Mouse (Mus musculus) gastrocnemius, postnatal 14 days (tissue): ENCODE results near the gene Dnah2. TPM values are rescaled to one million over a fixed set of nuclear protein-coding genes. Genes with fewer than 3 reads are reported as not detected.

Experiments used
- DNase-seq: peaks from one replicate; pipeline ENCODE4 v3.0.0; 2021; ENCODE audit warnings: mixed read lengths
- intact Hi-C: fragments of 180-260 bp; cut with DNase I; formaldehyde crosslinking; loops from one replicate; pipeline ENCODE4 v1.15.1; 2025; ENCODE audit warnings: low total_unique reads
- total RNA-seq, 2 experiments: library from RNA; stranded (reverse); gene quantifications; 2 replicates each; pipeline ENCODE4 v1.2.3; 2021

Dnah2 gene
- total RNA-seq, 2 experiments from 2014 or later = 0.06 to 0.07 TPM

DNA sequence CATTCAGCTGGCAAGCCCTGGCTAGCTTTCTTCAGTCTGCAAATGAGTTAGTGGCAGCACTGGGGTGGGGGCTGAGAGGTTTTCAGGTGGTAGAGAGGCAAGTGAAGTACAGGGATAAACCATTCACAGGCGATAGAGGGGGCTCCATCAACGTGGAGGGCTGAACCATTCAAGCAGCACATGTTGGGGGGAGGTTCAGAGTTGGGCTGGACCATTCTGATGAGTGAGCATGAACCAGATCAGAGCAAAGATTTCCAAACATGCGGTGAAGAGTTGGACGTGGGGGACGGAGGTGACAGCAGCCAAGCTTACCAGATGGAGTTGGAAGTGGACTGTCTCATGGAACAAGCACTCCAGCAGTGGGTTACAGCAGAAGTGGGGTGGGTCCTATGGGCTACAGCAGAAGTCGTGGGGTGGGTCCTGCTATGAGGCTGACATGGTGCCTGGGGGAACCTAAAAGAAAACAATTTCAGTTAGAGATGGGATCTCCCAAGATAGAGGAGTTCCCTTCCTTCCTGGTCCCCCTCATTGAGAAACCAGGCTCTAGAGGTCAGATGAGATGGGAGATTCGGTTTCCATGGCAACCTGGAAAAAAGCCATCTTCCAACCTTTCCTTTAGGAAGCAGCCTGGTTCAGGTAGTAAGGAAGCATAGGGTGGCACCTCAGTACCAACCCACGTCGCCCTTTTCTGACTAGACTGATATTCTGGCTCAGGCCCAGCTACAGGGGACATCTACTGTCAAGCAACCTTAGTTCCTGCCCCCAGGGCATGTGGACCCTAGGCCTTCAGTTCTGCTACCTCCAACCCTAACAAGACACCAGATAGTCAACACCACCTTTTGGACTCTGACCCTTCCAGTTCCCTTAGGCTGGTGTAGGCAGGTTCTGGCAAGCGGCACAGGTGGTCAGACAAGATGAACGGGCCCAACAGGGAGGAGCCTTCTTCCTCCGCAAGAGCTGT lies 135.4 kb downstream of the Dnah2 start, which contains the start of gene Kdm6b:
TSS of gene Kdm6b (minus strand) at position 455 of the 961 bp plus-strand sequence.
- DNase-seq = no peak
- intact Hi-C loops = no loop called here

DNA sequence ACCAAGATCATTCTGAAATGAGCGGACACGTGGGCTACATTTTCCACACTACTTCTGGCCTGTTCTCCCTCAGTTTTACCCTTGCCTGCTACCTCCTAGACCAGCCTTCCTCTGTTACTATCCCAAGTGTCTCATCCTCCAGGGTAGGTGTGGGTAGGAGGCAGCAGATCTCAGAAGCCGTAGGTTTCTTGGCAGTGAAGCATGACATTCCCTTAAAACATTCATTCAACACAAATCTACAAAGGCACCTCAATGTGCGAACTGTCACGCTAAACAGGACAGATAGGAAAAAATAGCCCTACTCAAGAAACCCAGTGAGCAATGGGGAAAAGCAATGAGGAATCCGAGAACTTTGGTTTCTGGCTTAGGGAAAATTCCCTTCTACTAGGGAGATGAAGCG lies 136.4 kb downstream of the Dnah2 start:
- no peak for DNase-seq
- intact Hi-C loops = no loop called here

DNA sequence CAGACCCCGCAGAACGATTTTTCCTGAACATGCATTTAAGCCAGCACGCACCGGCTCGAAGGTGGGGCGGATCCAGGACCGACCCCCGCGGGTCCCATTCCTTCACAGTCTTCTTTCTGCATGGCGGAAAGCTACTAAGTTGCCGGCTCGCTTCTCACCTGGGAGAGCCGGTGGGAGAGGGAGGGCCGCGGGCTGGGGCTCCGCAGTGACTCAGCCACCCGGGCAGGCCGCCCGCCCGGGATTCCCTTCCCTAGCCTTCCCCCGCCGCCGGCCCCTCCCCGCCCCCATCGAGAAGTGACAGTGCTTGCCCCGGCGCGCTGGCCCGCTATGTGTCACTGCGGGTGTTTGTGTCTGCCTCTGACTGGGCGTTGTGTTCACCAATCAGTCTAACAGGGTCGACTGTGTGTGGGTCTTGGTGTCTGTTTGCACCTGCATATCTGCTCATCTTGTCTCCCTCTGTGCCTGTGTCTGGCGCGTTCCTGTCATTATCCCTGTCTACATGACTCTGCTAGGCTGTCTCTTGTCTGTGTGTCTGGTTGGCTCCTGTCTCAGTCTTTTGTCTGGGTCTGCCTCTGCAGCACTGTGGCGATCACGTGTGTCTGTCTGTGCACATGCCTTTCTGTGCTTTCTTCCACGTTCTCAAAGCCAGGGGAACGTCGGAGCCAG lies 137.2 kb downstream of the Dnah2 start:
- DNase-seq = peak; percentile 89
- intact Hi-C loops = no loop called here

DNA sequence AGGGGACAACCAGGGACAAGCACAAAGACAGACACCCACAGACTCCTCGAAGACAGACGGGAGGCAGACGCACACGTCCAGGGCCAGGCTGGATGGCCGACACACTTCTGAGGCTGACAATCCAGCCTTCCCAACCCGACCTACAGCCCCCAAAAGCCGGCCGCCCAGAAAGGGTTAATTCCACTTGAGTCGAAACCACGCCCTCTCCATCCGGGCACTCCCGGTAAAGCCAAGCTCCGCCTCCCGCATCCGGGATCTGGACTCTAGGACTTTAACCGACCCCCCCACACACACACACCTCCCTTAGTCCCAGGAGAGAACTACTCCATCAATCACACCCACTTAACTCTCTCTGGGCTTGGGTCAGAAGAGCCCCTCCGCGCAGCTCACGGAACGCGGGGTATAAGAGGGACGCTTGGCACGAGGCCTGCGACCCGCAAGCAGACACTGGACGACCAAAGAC lies 137.8 kb downstream of the Dnah2 start:
- peak; percentile 97 for DNase-seq
- intact Hi-C loops = no loop called here

DNA sequence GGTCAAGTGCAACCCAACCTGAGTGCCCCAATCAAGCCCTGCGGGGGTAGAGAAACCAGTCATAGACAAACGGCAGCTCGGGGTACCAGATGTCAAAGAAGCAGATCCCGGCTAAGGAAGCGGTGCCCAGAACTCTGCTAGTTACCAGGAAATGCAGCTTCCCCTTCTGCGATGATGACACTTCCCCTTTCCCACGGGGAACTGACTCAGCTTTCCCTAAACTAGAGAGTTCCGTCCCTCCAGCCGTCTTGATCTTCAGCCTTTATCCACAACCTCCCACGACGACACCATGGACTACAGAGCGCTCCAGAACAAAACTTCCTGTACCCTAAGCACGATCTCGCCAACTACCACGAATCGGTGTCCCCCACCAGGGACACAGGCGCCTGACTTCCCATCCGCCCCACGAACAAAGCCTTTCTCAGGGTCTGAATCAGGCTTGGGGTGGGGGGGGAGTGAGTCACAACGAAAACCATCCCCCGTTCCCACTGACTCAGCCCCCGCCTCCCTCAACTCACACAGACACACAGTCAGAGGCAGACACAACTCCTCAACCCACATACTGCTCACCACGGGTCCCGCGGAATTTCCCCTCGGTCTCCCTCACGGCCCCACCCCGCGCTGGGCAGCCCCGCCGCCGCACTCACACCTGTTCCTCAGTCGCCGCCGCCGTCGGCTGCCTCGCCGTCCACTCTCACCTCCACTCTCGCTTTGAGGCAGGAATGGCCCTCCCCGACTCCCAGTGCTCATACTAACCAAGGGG lies 138.4 kb downstream of the Dnah2 start:
- peak; percentile 63 for DNase-seq
- intact Hi-C loops = no loop called here

DNA sequence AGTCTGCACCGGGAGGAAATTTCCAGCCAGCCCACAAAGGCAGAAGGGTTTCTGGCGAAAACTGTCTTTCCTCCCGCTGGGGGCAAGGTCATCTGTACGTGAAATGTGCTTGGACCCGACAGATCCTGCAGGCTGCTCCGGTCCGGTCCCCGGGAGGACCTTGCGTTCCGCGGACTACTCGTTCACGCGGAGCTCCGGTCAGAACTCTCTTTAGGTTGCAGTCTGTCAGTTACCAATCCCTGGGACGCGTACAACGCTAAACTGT lies 138.9 kb downstream of the Dnah2 start:
- intact Hi-C loops = no loop called here
- no peak for DNase-seq

DNA sequence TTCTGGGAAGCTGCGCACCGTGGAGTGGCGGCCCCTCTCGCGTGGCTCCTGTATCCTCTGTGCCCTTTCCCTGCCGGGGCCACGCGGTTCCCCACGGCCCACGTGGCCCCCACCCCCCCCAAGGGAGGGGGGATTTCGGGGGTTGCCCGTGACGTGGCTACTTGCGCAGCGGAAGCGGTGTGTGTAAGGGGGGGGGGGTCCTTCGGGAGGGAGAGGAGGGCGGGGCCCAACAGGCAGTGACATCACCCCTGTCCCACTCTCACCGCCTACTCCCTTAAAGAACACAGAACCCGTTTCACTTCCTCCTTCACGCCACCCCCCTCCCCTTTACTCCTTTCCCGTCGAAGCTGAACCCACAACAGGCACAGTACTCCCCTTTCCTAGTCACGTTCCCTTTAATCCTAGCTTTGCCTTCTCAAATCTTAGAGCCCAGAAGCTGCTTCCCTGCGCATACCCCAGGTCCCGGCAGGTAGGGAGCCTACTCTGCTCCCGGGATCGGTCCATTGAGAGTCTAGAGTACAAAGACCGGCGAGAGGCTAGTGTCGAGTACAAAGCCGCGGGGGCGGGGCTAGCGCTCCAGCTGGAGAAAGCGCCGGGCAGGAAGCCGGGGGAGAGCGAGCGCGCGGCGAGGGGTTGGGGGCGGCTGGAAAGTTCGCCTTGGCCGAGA lies 139.4 kb downstream of the Dnah2 start:
- DNase-seq = peak; percentile 87
- intact Hi-C loops = loop anchor here (10.0 kb wide), 1 partner anchor 105 kb away; no protein-coding TSS in a partner anchor

DNA sequence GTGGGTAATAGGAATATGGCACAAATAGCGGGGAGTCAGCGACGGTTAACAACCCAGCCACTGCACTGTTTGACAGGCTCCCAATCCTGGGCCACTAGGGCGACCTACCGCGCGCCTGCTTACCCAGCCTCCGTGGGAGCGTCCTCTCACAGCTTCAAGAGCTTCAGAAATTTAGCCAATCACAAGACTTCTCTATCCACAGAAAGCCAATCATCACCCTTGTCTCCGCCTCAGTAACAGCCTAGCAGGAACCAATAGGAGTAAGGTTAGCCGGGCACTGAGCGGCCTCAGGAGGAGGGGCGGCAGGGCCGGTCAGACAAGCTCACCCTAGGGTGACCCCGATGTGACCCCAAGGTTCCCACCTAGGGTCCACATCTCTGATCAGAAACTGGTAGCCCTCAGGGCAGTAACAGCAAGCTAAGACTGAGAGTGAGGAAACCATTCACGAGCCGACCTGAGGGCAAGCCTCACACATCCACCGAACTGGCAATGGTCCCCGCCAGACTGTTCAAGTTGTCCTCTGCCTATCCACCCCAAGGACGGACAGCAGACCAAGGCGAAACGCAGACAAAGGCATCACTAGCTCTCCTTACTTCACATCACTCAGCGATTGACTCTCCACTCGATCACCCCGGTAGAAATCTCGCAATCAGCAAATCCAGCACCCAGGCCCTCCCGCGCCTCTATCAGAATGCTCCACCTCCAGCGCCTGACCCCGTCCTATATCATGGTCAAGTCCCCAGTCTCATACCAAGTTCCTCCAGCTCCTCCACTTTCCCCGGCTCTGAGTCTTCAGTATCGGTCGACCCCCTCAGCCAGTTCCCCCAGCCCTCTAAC lies 140.2 kb downstream of the Dnah2 start:
- intact Hi-C loops = loop anchor here (10.0 kb wide), 1 partner anchor 106 kb away; no protein-coding TSS in a partner anchor

DNA sequence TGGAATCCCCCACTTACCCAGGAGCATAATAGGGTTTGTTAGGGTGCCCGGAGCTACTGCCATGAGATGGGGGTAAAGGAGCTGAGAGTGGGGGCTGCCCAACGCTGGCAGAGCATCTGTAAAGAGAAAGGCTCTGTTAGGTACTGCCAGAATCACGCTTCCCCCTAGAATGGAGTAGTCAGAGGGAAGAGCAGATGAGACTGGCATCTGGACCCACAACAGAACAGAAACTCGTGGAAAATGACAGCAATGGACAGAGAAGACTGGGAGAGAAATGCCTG lies 141.2 kb downstream of the Dnah2 start:
- no peak for DNase-seq
- intact Hi-C loops = loop anchor here (10.0 kb wide), 1 partner anchor 107 kb away; no protein-coding TSS in a partner anchor

More for the DNA sequence above, 140.2 kb downstream of the Dnah2 start:
- DNase-seq = peak; percentile 75

DNA sequence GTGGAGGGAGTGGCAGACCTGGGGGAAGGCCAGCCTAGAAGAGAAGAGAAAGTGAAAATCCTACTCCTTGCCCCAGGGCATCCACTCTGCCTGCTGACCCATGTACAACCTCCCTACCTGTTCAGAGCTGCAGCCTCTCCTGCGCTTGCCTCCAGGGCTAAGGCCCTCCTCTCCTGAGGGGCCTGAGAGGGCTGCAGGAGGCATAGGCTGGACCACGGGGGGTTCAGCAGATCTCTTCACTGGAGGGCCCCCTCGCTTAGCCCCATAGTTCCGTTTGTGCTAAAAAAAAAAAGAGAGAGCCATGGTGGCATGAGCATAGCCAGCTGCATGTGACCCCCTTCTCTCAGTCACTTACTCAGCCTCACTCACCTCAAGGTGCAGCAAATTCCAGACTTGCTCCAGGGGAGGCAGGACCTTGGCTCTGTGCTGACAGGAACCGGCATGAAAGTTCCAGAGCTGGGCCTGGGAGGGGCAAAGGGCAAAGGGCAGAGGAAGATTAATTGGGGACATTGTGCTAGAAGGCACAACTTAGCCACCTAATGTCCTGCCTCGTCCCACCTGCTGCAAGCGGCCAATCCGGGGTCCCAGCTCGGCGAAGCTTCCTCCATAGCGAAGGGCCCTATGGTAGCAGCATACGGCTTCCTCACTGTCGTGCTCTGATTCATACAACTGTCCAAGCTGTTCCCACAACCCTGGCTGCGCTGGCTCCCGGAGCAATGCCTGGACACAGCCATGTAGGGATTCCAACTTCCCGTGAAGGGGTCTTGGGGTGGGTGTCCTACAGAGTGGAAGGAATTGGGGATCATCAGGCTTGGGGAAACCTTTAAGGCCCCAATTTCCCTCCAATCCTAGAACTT lies 141.8 kb downstream of the Dnah2 start:
- intact Hi-C loops = loop anchor here (10.0 kb wide), 1 partner anchor 108 kb away; no protein-coding TSS in a partner anchor
- no peak for DNase-seq

DNA sequence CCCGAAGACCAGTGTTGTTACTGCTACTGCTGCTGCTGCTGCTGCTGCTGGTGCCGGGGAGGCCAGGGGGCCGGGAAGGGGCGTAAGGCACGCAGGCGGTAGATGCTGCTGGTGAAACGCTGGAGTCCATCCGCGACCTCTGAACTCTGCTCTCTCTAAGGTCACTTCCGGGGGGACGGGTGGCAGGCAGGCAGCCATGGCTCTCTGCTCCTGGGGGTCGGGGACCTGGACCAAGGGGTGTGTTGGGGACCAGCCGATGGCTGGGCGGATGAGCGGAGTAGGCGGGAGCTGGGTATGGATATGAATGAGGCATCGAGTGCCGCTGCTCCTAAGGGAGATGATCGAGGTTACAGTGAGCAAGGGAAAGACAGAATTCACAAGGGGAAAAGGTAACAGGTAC lies 142.6 kb downstream of the Dnah2 start:
- intact Hi-C loops = loop anchor here (10.0 kb wide), 1 partner anchor 109 kb away; no protein-coding TSS in a partner anchor
- DNase-seq = no peak

DNA sequence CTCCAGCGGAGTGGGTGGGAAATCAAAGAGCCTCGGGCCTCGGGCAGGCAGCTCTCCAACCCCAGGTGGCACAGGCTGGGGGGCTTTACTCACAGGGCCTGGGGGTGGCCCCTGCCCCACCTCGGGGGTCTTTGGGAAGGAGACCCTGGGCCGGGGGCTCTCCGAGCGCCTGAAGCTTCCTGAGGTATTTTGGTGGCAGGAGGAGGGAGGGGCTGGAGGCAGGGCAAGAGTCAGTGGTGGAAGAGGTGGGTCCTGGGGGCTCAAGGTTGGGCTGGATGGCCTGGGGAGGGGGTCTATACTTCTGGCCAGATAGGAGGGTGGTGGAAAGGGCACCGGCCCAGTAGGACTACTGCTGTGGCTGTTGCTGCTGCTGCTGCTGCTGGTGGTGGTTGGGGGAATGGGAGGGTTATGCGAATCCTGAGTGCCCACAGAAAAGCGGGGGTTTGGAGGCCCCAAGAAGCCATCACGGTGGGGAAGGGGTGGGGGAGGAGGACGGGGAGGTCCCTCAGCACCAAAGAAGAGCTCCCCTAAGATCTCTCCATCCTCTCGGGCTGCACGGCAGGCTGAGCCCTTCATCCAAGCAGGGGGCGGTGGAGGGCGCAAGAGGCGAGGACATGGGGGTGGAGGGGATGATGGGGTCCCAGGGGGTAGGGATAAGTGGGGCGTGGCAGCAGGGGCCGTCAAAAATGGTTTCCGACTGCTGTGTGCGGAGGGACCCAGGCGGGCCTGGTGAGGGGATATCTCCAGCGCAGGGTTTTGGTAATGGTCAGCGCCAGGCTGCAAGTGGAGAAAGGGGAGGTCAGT lies 143.3 kb downstream of the Dnah2 start:
- intact Hi-C loops = loop anchor here (10.0 kb wide), 1 partner anchor 109 kb away; no protein-coding TSS in a partner anchor
- no peak for DNase-seq

DNA sequence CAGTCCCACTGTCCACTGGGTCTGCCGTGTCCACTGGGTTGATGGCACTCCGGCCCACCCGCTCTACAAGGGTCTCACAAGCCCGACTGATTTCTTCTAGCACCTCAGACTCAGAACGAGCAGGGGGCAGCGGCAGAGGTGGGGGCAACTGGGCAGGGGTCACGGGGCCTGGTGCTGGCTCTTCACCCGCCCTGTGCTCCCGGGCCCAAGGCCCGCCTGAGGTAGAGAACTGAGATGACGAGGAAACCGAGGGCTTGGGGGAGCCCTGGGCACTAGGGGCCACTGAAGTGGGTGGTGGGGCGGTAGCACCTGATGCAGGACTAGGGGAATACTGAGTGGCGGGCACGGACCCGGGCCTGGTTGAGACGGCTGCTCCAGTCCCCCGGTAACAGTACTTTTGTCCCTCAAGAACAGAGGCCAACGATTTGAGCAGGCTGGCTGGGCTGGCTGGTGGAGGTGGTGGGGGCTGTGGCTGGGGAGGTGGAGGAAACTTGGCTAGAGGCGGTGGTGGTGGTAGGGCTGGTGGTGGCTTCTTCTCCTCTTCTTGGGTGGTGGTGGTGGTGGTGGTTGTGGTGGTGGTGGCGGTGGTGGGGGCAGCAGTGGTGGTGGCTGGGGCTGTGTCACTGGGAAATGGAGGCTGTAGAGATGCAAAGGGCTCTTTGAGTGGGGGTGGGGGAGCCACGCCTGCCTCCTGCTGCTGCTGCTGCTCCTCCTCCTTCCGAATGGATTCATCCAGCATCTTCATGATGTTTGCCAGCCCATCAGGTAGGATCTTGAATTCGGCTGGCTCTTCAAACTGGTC lies 144.1 kb downstream of the Dnah2 start:
- DNase-seq = no peak
- intact Hi-C loops = loop anchor here (5.0 to 10.0 kb wide), 2 partner anchors 33 to 110 kb away; no protein-coding TSS in a partner anchor

DNA sequence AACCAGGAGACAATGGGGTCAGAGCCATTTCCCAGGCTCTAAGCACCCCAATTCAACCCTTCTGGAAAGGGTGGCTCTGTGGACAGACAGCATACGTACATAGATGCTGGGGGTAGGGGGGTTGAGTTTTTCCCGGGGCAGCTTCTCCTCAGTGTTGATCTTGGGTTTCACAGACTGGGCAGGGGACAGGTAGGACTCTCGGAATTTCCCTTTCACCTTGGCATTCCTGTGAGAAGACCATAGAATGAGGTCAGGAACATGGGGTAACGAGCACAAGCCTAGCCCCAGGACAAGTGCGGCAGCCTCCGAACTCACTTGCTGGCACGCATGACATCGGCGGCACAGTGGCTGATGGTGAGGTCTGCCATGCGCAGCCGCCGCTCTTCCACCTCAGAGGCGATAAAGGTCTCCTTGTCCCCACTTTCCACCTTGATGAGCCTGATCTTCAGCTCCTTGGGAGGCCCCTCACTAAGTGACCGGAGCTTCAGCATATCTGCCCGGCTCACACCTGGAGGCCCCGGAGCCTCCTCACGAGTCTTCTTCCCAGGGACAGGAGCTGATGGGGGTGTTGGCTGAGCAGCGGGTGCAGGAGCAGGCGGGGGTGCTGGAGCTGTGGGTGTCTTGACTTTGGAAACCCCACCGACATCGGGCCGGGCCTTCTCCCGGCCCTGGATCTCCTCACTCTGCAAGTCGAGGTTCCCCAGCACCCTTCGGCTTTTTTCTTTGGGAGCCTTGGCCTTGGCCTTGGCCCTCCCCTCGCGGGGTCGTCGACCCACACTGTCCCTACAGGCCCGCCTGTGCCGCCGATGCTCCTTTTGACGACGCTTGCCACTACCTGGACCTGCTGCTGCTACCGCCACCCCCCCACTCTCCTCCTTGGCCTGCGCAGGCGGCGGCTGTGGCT lies 145.0 kb downstream of the Dnah2 start:
- intact Hi-C loops = loop anchor here (5.0 to 10.0 kb wide), 2 partner anchors 33 to 111 kb away; no protein-coding TSS in a partner anchor
- DNase-seq = no peak

DNA sequence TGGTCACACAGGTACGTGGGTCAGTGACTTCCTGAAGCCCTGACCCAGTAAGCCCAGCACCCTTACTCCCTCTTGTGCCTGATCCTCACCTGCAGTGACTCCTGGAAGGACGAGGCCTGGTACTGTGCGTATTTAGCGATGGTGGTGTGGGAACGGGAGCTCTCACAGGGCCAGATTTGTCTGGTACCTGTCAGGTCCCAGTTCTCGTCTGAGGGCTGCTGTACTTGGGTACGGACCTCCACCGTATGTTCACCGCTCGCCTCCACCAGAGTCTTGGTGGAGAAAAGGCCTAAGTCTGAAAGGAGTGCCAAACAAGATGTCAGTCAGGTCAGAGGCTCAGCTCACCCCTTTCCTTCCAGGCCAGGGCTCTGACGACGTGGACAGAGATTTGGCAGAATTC lies 146.9 kb downstream of the Dnah2 start:
- intact Hi-C loops = loop anchor here (5.0 to 10.0 kb wide), 2 partner anchors 35 to 113 kb away; no protein-coding TSS in a partner anchor
- DNase-seq = no peak
